Mouse (Mus musculus): ENCODE measurements around the gene Man2a1. TPM values are rescaled to one million over a fixed set of nuclear protein-coding genes. Genes with fewer than 3 reads are reported as not detected.
"Not testable (repeated sequence)": the region's sequence is repeated elsewhere in the genome, so short reads cannot be mapped to it uniquely, and the experiment has no call there.

Man2a1 gene
- polyA plus RNA-seq, 1 experiment from 2014 or later, result 10.7 TPM

- Histone ChIP-seq H3K4me2 (replicated peaks) (no peak overlapping the region), H3K4me1 (no peaks in the 10 kb centered on the region), H3K9ac (no peak overlapping the region), H3K36me3 (peaks cover 12% of the 10 kb centered on the region), H3K27ac (no peak overlapping the region), H3K27me3 (no peaks in the 10 kb centered on the region), H3K9me3 (no peaks in the 10 kb centered on the region), H3K4me3 (no peak overlapping the region)
- 87% methylated on average over 13 of the region's 13 CpGs for WGBS
- ATAC-seq (ENCODE audit: low FRiP score, low read depth), result no peak
These were observed 151.8 kb downstream of the Man2a1 start for GRCm38 (mm10) chr17:64752126-64753019.

- H3K4me1 ChIP-seq, result no peaks in the 10 kb centered on the region
- WGBS, result 85% methylated on average over 6 of the region's 6 CpGs
- ATAC-seq (ENCODE audit: low FRiP score, low read depth), result no peak
These were observed 153.0 kb downstream of the Man2a1 start for GRCm38 (mm10) chr17:64753507-64753906.

GRCm38 (mm10) chr17:64754142-64754863 lies 153.8 kb downstream of the Man2a1 start:
- WGBS, result 77% methylated on average over 9 of the region's 9 CpGs
- no peaks in the 10 kb centered on the region for H3K4me1 ChIP-seq
- no peak overlapping the region for H3K27ac ChIP-seq
- H3K9me3 ChIP-seq, result no peaks in the 10 kb centered on the region
- no peak overlapping the region for H3K4me3 ChIP-seq
- no peak overlapping the region for H3K9ac ChIP-seq
- H3K36me3 ChIP-seq, result peaks cover 12% of the 10 kb centered on the region
- ATAC-seq (ENCODE audit: low FRiP score, low read depth), result no peak
- no peaks in the 10 kb centered on the region for H3K27me3 ChIP-seq
- H3K4me2 ChIP-seq (replicated peaks), result no peak overlapping the region

More at GRCm38 (mm10) chr17:64753507-64753906, 153.0 kb downstream of the Man2a1 start:
- Histone ChIP-seq H3K27ac (no peak overlapping the region), H3K4me3 (no peak overlapping the region), H3K9ac (no peak overlapping the region), H3K27me3 (no peaks in the 10 kb centered on the region), H3K36me3 (peaks cover 12% of the 10 kb centered on the region), H3K9me3 (no peaks in the 10 kb centered on the region), H3K4me2 (replicated peaks) (no peak overlapping the region)

- peaks cover 12% of the 10 kb centered on the region for H3K36me3 ChIP-seq
- H3K4me1 ChIP-seq, result no peaks in the 10 kb centered on the region
- no peak overlapping the region for H3K4me3 ChIP-seq
- WGBS, result 78% methylated on average over 5 of the region's 5 CpGs
- H3K9me3 ChIP-seq, result no peaks in the 10 kb centered on the region
- H3K4me2 ChIP-seq (replicated peaks), result no peak overlapping the region
- ATAC-seq (ENCODE audit: low FRiP score, low read depth), result no peak
- no peak overlapping the region for H3K27ac ChIP-seq
- H3K27me3 ChIP-seq, result no peaks in the 10 kb centered on the region
- H3K9ac ChIP-seq, result no peak overlapping the region
These were observed 154.7 kb downstream of the Man2a1 start for GRCm38 (mm10) chr17:64755191-64755590.

GRCm38 (mm10) chr17:64762651-64763050 lies 162.1 kb downstream of the Man2a1 start:
- WGBS, result 85% methylated on average over 4 of the region's 4 CpGs
- H3K36me3 ChIP-seq; H3K27ac ChIP-seq; H3K4me3 ChIP-seq; H3K9ac ChIP-seq; ATAC-seq (ENCODE audit: low FRiP score, low read depth); H3K9me3 ChIP-seq; H3K4me1 ChIP-seq; H3K4me2 ChIP-seq (replicated peaks); H3K27me3 ChIP-seq: not testable (repeated sequence)

GRCm38 (mm10) chr17:64763491-64763890 lies 163.0 kb downstream of the Man2a1 start:
- WGBS, result 72% methylated on average over 4 of the region's 4 CpGs
- no peak overlapping the region for H3K27ac ChIP-seq

GRCm38 (mm10) chr17:64764175-64765122 lies 163.9 kb downstream of the Man2a1 start:
- 86% methylated on average over 11 of the region's 11 CpGs for WGBS
- H3K36me3 ChIP-seq, result no peaks in the 10 kb centered on the region
- no peak overlapping the region for H3K9ac ChIP-seq
- H3K4me1 ChIP-seq, result no peaks in the 10 kb centered on the region
- H3K27me3 ChIP-seq, result no peaks in the 10 kb centered on the region
- no peak overlapping the region for H3K27ac ChIP-seq
- H3K9me3 ChIP-seq, result no peaks in the 10 kb centered on the region
- no peak for ATAC-seq (ENCODE audit: low FRiP score, low read depth)
- H3K4me2 ChIP-seq (replicated peaks), result no peak overlapping the region
- no peak overlapping the region for H3K4me3 ChIP-seq

More at GRCm38 (mm10) chr17:64763491-64763890, 163.0 kb downstream of the Man2a1 start:
- H3K4me2 ChIP-seq (replicated peaks), result no peak overlapping the region
- H3K9me3 ChIP-seq, result no peaks in the 10 kb centered on the region
- no peaks in the 10 kb centered on the region for H3K4me1 ChIP-seq
- H3K27me3 ChIP-seq, result no peaks in the 10 kb centered on the region
- no peaks in the 10 kb centered on the region for H3K36me3 ChIP-seq
- no peak overlapping the region for H3K9ac ChIP-seq
- no peak for ATAC-seq (ENCODE audit: low FRiP score, low read depth)
- no peak overlapping the region for H3K4me3 ChIP-seq

GRCm38 (mm10) chr17:64765286-64765685 lies 164.8 kb downstream of the Man2a1 start:
- H3K27ac ChIP-seq, result no peak overlapping the region
- no peak overlapping the region for H3K4me2 ChIP-seq (replicated peaks)
- WGBS, result 49% methylated on average over 9 of the region's 9 CpGs
- H3K4me1 ChIP-seq, result no peaks in the 10 kb centered on the region
- no peaks in the 10 kb centered on the region for H3K36me3 ChIP-seq
- no peak for ATAC-seq (ENCODE audit: low FRiP score, low read depth)
- no peaks in the 10 kb centered on the region for H3K9me3 ChIP-seq
- no peak overlapping the region for H3K4me3 ChIP-seq
- no peak overlapping the region for H3K9ac ChIP-seq
- H3K27me3 ChIP-seq, result no peaks in the 10 kb centered on the region

- Histone ChIP-seq H3K4me2 (replicated peaks) (no peak overlapping the region), H3K36me3 (no peaks in the 10 kb centered on the region), H3K9me3 (no peaks in the 10 kb centered on the region), H3K4me1 (no peaks in the 10 kb centered on the region), H3K27ac (no peak overlapping the region), H3K4me3 (no peak overlapping the region), H3K27me3 (no peaks in the 10 kb centered on the region), H3K9ac (no peak overlapping the region)
- 68% methylated on average over 6 of the region's 6 CpGs for WGBS
- ATAC-seq (ENCODE audit: low FRiP score, low read depth), result no peak
These were observed 166.0 kb downstream of the Man2a1 start for GRCm38 (mm10) chr17:64766507-64766906.

- H3K4me2 ChIP-seq (replicated peaks), result no peak overlapping the region
- 91% methylated on average over 1 of the region's 1 CpGs for WGBS
- H3K9ac ChIP-seq, result no peak overlapping the region
- ATAC-seq (ENCODE audit: low FRiP score, low read depth), result no peak
- H3K27ac ChIP-seq, result no peak overlapping the region
- no peak overlapping the region for H3K4me3 ChIP-seq
- H3K4me1 ChIP-seq, result no peaks in the 10 kb centered on the region
- H3K27me3 ChIP-seq, result no peaks in the 10 kb centered on the region
- no peaks in the 10 kb centered on the region for H3K9me3 ChIP-seq
- no peaks in the 10 kb centered on the region for H3K36me3 ChIP-seq
These were observed 169.7 kb downstream of the Man2a1 start for GRCm38 (mm10) chr17:64770277-64770676.

- Histone ChIP-seq H3K4me2 (replicated peaks) (no peak overlapping the region), H3K4me1 (no peaks in the 10 kb centered on the region)
These were observed 172.1 kb downstream of the Man2a1 start for GRCm38 (mm10) chr17:64772611-64773010.

More at GRCm38 (mm10) chr17:64772611-64773010, 172.1 kb downstream of the Man2a1 start:
- Histone ChIP-seq H3K27ac (no peak overlapping the region), H3K36me3 (no peaks in the 10 kb centered on the region), H3K4me3 (no peak overlapping the region), H3K9ac (no peak overlapping the region), H3K9me3 (no peaks in the 10 kb centered on the region), H3K27me3 (no peaks in the 10 kb centered on the region)
- ATAC-seq (ENCODE audit: low FRiP score, low read depth), result no peak
